ENCODE assay signal across 22 mouse cellular contexts in the genomic region with DNA sequence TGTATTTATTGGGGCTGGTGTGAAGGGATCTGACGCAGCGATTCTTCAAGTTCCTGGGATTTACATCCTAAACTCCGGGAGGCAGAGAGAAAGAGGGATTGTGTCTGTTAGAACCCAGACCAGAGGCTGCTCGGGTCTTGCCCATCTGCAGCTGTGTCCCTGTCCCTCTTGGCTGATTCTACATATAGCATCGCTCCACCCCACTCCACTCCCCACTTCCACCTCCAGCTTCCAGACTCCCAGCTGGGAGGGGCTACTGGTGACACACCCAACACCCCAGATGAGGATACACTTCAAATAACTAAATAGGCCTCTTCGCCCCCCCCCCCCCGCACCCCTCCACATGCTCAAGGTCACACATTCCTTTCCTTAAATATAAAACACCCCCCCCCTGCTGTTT.
DNase-seq lines count a peak whose midpoint lies in the region; ATAC-seq and TF ChIP-seq lines count a peak whose summit lies in the region.
"Had no signal": no experiment of that assay in that cellular context is flagged by ENCODE, and none has a peak within 500 bp of the region (broad histone marks: within the 10 kb centered on the region; RNA-seq: fewer than 3 reads in every experiment).

No protein-coding gene starts in this region.

- no peak overlapping the region for H3K9ac ChIP-seq in heart, embryonic 15.5 days
- no peak overlapping the region for H3K9ac ChIP-seq in midbrain, embryonic 11.5 days (ENCODE audit: low read length)
- no peak overlapping the region for H3K9ac ChIP-seq in midbrain, embryonic 16.5 days (ENCODE audit: low read depth, low read length)
- no peak overlapping the region for H3K9ac ChIP-seq in embryonic facial prominence, embryonic 14.5 days (ENCODE audit: low read depth, low read length)
- H3K9ac ChIP-seq in limb, embryonic 14.5 days (ENCODE audit: low read depth, low read length, severe bottlenecking), result no peak overlapping the region
- no peak overlapping the region for H3K9ac ChIP-seq in intestine, embryonic 16.5 days (ENCODE audit: low read depth, low read length)
- H3K9ac ChIP-seq: embryonic facial prominence, embryonic 15.5 days; hindbrain, embryonic 14.5 days; intestine, embryonic 15.5 days had no signal

- H3K27me3 ChIP-seq in heart, embryonic 15.5 days, result no peaks in the 10 kb centered on the region
- no peaks in the 10 kb centered on the region for H3K27me3 ChIP-seq in midbrain, embryonic 11.5 days (ENCODE audit: control insufficient read depth, insufficient read depth, low read length)
- H3K27me3 ChIP-seq in midbrain, embryonic 16.5 days (ENCODE audit: control insufficient read depth, insufficient read depth, low read depth, low read length), result no peaks in the 10 kb centered on the region
- H3K27me3 ChIP-seq in embryonic facial prominence, embryonic 14.5 days (replicated peaks; ENCODE audit: control insufficient read depth, insufficient read depth, low read length), result peaks cover 5% of the 10 kb centered on the region; the same call in 1 of the 2 replicates
- H3K27me3 ChIP-seq in limb, embryonic 14.5 days (ENCODE audit: control insufficient read depth, insufficient read depth, low read length), result no peaks in the 10 kb centered on the region
- no peaks in the 10 kb centered on the region for H3K27me3 ChIP-seq in intestine, embryonic 16.5 days (replicated peaks; ENCODE audit: control insufficient read depth, insufficient read depth, low read length)
- H3K27me3 ChIP-seq: embryonic facial prominence, embryonic 15.5 days; intestine, embryonic 15.5 days had no signal

- H3K27ac ChIP-seq in heart, embryonic 15.5 days, result no peak overlapping the region
- H3K27ac ChIP-seq in midbrain, embryonic 11.5 days (ENCODE audit: low read depth, low read length), result no peak overlapping the region
- H3K27ac ChIP-seq in midbrain, embryonic 16.5 days (ENCODE audit: low read length), result no peak overlapping the region
- no peak overlapping the region for H3K27ac ChIP-seq in embryonic facial prominence, embryonic 14.5 days (replicated peaks; ENCODE audit: low read depth, low read length)
- no peak overlapping the region for H3K27ac ChIP-seq in limb, embryonic 14.5 days (replicated peaks; ENCODE audit: low read depth, low read length)
- no peak overlapping the region for H3K27ac ChIP-seq in intestine, embryonic 16.5 days (ENCODE audit: low read length)
- H3K27ac ChIP-seq: embryonic facial prominence, embryonic 15.5 days; forebrain, embryonic 10.5 days; gastrocnemius, adult 2 months; hindbrain, embryonic 14.5 days; intestine, embryonic 15.5 days had no signal

- H3K36me3 ChIP-seq in heart, embryonic 15.5 days, result no peaks in the 10 kb centered on the region
- no peaks in the 10 kb centered on the region for H3K36me3 ChIP-seq in midbrain, embryonic 11.5 days (ENCODE audit: control insufficient read depth, insufficient read depth, low read length)
- H3K36me3 ChIP-seq in midbrain, embryonic 16.5 days (ENCODE audit: control insufficient read depth, insufficient read depth, low read length), result no peaks in the 10 kb centered on the region
- H3K36me3 ChIP-seq in embryonic facial prominence, embryonic 14.5 days (ENCODE audit: control insufficient read depth, insufficient read depth, low read length), result no peaks in the 10 kb centered on the region
- H3K36me3 ChIP-seq in limb, embryonic 14.5 days (ENCODE audit: control insufficient read depth, insufficient read depth, low read length), result no peaks in the 10 kb centered on the region
- no peaks in the 10 kb centered on the region for H3K36me3 ChIP-seq in intestine, embryonic 16.5 days (ENCODE audit: control insufficient read depth, insufficient read depth, low read length)
- H3K36me3 ChIP-seq: embryonic facial prominence, embryonic 15.5 days; forebrain, embryonic 10.5 days; G1E; intestine, embryonic 15.5 days had no signal

- no peak overlapping the region for H3K4me2 ChIP-seq in heart, embryonic 15.5 days
- H3K4me2 ChIP-seq in midbrain, embryonic 11.5 days, result no peak overlapping the region
- no peak overlapping the region for H3K4me2 ChIP-seq in midbrain, embryonic 16.5 days (ENCODE audit: low read length)
- no peak overlapping the region for H3K4me2 ChIP-seq in embryonic facial prominence, embryonic 14.5 days (ENCODE audit: low read depth, low read length)
- no peak overlapping the region for H3K4me2 ChIP-seq in limb, embryonic 14.5 days (replicated peaks; ENCODE audit: low read depth, low read length, severe bottlenecking)
- H3K4me2 ChIP-seq in intestine, embryonic 16.5 days (ENCODE audit: low read depth, low read length), result no peak overlapping the region
- H3K4me2 ChIP-seq: embryonic facial prominence, embryonic 15.5 days; hindbrain, embryonic 14.5 days; intestine, embryonic 15.5 days had no signal

- H3K9me3 ChIP-seq in heart, embryonic 15.5 days (replicated peaks), result no peaks in the 10 kb centered on the region
- H3K9me3 ChIP-seq in midbrain, embryonic 11.5 days (ENCODE audit: control insufficient read depth, low read length), result no peaks in the 10 kb centered on the region
- no peaks in the 10 kb centered on the region for H3K9me3 ChIP-seq in midbrain, embryonic 16.5 days (replicated peaks; ENCODE audit: control insufficient read depth, low read length, poor library complexity, severe bottlenecking)
- H3K9me3 ChIP-seq in embryonic facial prominence, embryonic 14.5 days (ENCODE audit: control insufficient read depth, low read length), result no peaks in the 10 kb centered on the region
- no peaks in the 10 kb centered on the region for H3K9me3 ChIP-seq in limb, embryonic 14.5 days (ENCODE audit: control insufficient read depth, low read length)
- H3K9me3 ChIP-seq in intestine, embryonic 16.5 days (ENCODE audit: control insufficient read depth, low read length), result no peaks in the 10 kb centered on the region
- H3K9me3 ChIP-seq: embryonic facial prominence, embryonic 15.5 days; forebrain, embryonic 10.5 days; intestine, embryonic 15.5 days had no signal

- 49% methylated on average over 7 of the region's 7 CpGs for WGBS in heart, embryonic 15.5 days
- 61% methylated on average over 7 of the region's 7 CpGs for WGBS in midbrain, embryonic 11.5 days
- 58% methylated on average over 7 of the region's 7 CpGs for WGBS in midbrain, embryonic 16.5 days
- 41% methylated on average over 6 of the region's 7 CpGs for WGBS in embryonic facial prominence, embryonic 14.5 days
- WGBS in limb, embryonic 14.5 days, result 39% methylated on average over 6 of the region's 7 CpGs
- 65% methylated on average over 7 of the region's 7 CpGs for WGBS in intestine, embryonic 16.5 days

- no peak overlapping the region for H3K4me3 ChIP-seq in heart, embryonic 15.5 days
- no peak overlapping the region for H3K4me3 ChIP-seq in midbrain, embryonic 11.5 days (ENCODE audit: low read depth, low read length)
- no peak overlapping the region for H3K4me3 ChIP-seq in midbrain, embryonic 16.5 days (ENCODE audit: low read depth, low read length)
- no peak overlapping the region for H3K4me3 ChIP-seq in embryonic facial prominence, embryonic 14.5 days (ENCODE audit: low read depth, low read length)
- no peak overlapping the region for H3K4me3 ChIP-seq in limb, embryonic 14.5 days (replicated peaks; ENCODE audit: low read length)
- no peak overlapping the region for H3K4me3 ChIP-seq in intestine, embryonic 16.5 days (ENCODE audit: low read length)
- H3K4me3 ChIP-seq: embryonic facial prominence, embryonic 15.5 days; erythroblast, embryonic 14.5 days; gastrocnemius, adult 2 months; intestine, embryonic 15.5 days had no signal

- H3K4me1 ChIP-seq in heart, embryonic 15.5 days (replicated peaks), result peaks cover 12% of the 10 kb centered on the region
- no peaks in the 10 kb centered on the region; the same call in 1 of the 2 replicates for H3K4me1 ChIP-seq in midbrain, embryonic 11.5 days (ENCODE audit: control insufficient read depth, insufficient read depth, low read length)
- H3K4me1 ChIP-seq in midbrain, embryonic 16.5 days (ENCODE audit: control insufficient read depth, insufficient read depth, low read length), result peaks cover 5% of the 10 kb centered on the region; the same call in 1 of the 2 replicates
- no peaks in the 10 kb centered on the region; the same call in 1 of the 2 replicates for H3K4me1 ChIP-seq in embryonic facial prominence, embryonic 14.5 days (ENCODE audit: control insufficient read depth, insufficient read depth, low read length)
- peaks cover 6% of the 10 kb centered on the region; the same call in 1 of the 2 replicates for H3K4me1 ChIP-seq in limb, embryonic 14.5 days (ENCODE audit: control insufficient read depth, insufficient read depth, low read length)
- no peaks in the 10 kb centered on the region for H3K4me1 ChIP-seq in intestine, embryonic 16.5 days (ENCODE audit: control insufficient read depth, insufficient read depth, low read length)
- H3K4me1 ChIP-seq: embryonic facial prominence, embryonic 15.5 days; intestine, embryonic 15.5 days had no signal

- TF ChIP-seq POLR2A in limb, embryonic 14.5 days (IDR thresholded peaks at IDR 0.05; ENCODE audit: borderline replicate concordance, extremely low read depth, insufficient read depth, insufficient read length), result no peak

- 0 out of 2 replicates have a peak, but pooled peaks have one; percentile 50 for ATAC-seq in heart, embryonic 15.5 days (replicated peaks; ENCODE audit: insufficient number of reproducible peaks, insufficient read depth, low FRiP score, low read depth)
- ATAC-seq in midbrain, embryonic 11.5 days (ENCODE audit: low FRiP score), result no peak
- ATAC-seq in midbrain, embryonic 16.5 days, result no peak
- ATAC-seq in embryonic facial prominence, embryonic 14.5 days (ENCODE audit: low read depth), result no peak
- ATAC-seq in limb, embryonic 14.5 days (ENCODE audit: low FRiP score, low read depth), result 0 out of 2 replicates have a peak, but pooled peaks have one; percentile 41
- ATAC-seq in intestine, embryonic 16.5 days, result no peak
- ATAC-seq: forebrain, embryonic 14.5 days; intestine, embryonic 15.5 days had no signal

- DNase-seq in heart, adult 11 months, result no peak
- peak; percentile 75 for DNase-seq in midbrain, embryonic 11.5 days (ENCODE audit: low spot score, missing footprints)
- peak; percentile 7 for DNase-seq in embryonic facial prominence, embryonic 14.5 days (ENCODE audit: low spot score)
- DNase-seq in limb, embryonic 14.5 days (ENCODE audit: low spot score), result no peak
- DNase-seq: adrenal gland, postnatal 14 days; cerebellum, adult 11-12 months; cerebellum, adult 9-10 months; cerebellum, postnatal 25 days; gastrocnemius, adult 2 months; gastrocnemius, postnatal 25 days; heart, adult 18-20 months; kidney, adult 2 months had no signal

Comparison
In these comparisons a context has a peak if more than half of its experiments do, and no peak if none do; other contexts are left out.
1. ATAC-seq: peak in heart, embryonic 15.5 days (single experiment) and limb, embryonic 14.5 days (single experiment); none in midbrain, embryonic 11.5 days (single experiment), midbrain, embryonic 16.5 days (single experiment), embryonic facial prominence, embryonic 14.5 days (single experiment) and intestine, embryonic 16.5 days (single experiment).
2. DNase-seq: peak in midbrain, embryonic 11.5 days (single experiment) and embryonic facial prominence, embryonic 14.5 days (single experiment); none in heart, adult 11 months (single experiment) and limb, embryonic 14.5 days (single experiment).